8 mouse cellular contexts compared by ENCODE assay signal in genomic region chr10:78069101-78070011, GRCm38 (mm10). TPM values are rescaled to one million over a fixed set of nuclear protein-coding genes. Genes with fewer than 3 reads are reported as not detected.
DNase-seq lines count a peak whose midpoint lies in the region; ATAC-seq and TF ChIP-seq lines count a peak whose summit lies in the region.

Gene Icosl (plus strand): TSS chr10:78069302.

- no peaks in the 10 kb centered on the region for H3K9me3 ChIP-seq in hindbrain, postnatal 0 days (ENCODE audit: low read length)

- peak within 1 kb of the TSS; percentile 52 for H3K4me3 ChIP-seq in hindbrain, postnatal 0 days (ENCODE audit: low read length)

- no peaks in the 10 kb centered on the region for H3K27me3 ChIP-seq in hindbrain, postnatal 0 days (ENCODE audit: insufficient read depth, low read length)

- peak within 1 kb of the TSS; percentile 100 for H3K4me2 ChIP-seq in hindbrain, postnatal 0 days (ENCODE audit: low read depth, low read length)

- peak; percentile 86 for ATAC-seq in hindbrain, postnatal 0 days
- peak; percentile 94 for ATAC-seq in megakaryocyte, adult 5-6 weeks (ENCODE audit: poor library complexity, severe bottlenecking)

- intact Hi-C loops in gastrocnemius, postnatal 14 days (cut with DNase I; ENCODE audit: low total_unique reads), result loop anchor here (5.0 kb wide), 1 partner anchor 88 kb away; no protein-coding TSS in a partner anchor

- H3K36me3 ChIP-seq in hindbrain, postnatal 0 days (ENCODE audit: insufficient read depth, low read length), result no peaks in the 10 kb centered on the region

- peak within 1 kb of the TSS; percentile 50 for H3K9ac ChIP-seq in hindbrain, postnatal 0 days (replicated peaks; ENCODE audit: low read length)

- peak; percentile 55 for TF ChIP-seq CTCF in hindbrain, postnatal 0 days (IDR thresholded peaks at IDR 0.05; ENCODE audit: low read depth)

- H3K4me1 ChIP-seq in hindbrain, postnatal 0 days (ENCODE audit: insufficient read depth, low read length), result no peaks in the 10 kb centered on the region

- 1% methylated on average over 65 of the region's 66 CpGs for WGBS in hindbrain, postnatal 0 days

- DNase-seq in WW6 (ENCODE audit: low read depth, low spot score), result peak; percentile 64
- DNase-seq in cerebellum, postnatal 25 days, result peak; percentile 73 to 81
- DNase-seq in gastrocnemius, postnatal 14 days, result peak; percentile 79
- DNase-seq in hindbrain, postnatal 0 days (ENCODE audit: low spot score), result peak; percentile 74
- peak; percentile 13 to 39 for DNase-seq in left cerebral cortex, adult 8-10 months (ENCODE audit: low spot score in 2 of 2)
- DNase-seq in right cerebral cortex, adult 2 months (ENCODE audit: low spot score in 2 of 2), result peak; percentile 10 to 33
- peak; percentile 40 for DNase-seq in urinary bladder, postnatal 10 days (ENCODE audit: low spot score)

- H3K27ac ChIP-seq in hindbrain, postnatal 0 days, result no peak within 1 kb of the TSS

RNA-seq across cellular contexts. Expression of gene Icosl, which starts in this region (rescaled TPM):
- 1 to 10 TPM; 1.6 to 2.0 TPM for total RNA-seq in gastrocnemius, postnatal 14 days (2021)
- 5.1 and 5.3 TPM in 2 replicates for total RNA-seq in hindbrain, postnatal 0 days (2014; rRNA removed)
- 1.7 and 1.8 TPM in 2 replicates for polyA plus RNA-seq in hindbrain, postnatal 0 days (2015; fragmentation: Nextera tagmentation; extraction: Ambion mirVana)
- total RNA-seq in left cerebral cortex, adult 8-10 months (2022), result 1 to 10 TPM; 2.5 to 4.1 (median 3.7) TPM
- 29.3 and 34.3 TPM in 2 replicates for total RNA-seq in megakaryocyte, adult 5-6 weeks (2015)
- 20.8 and 24.4 TPM in 2 replicates for total RNA-seq in megakaryocyte, adult 5-6 weeks (2017)

Comparison
In these comparisons a context has a peak if more than half of its experiments do, and no peak if none do; other contexts are left out.
1. DNase-seq: peak in every context shown above with its lines; median percentile 79 in gastrocnemius, postnatal 14 days; 77 in cerebellum, postnatal 25 days; 74 in hindbrain, postnatal 0 days; 64 in WW6; 40 in urinary bladder, postnatal 10 days; 26 in left cerebral cortex, adult 8-10 months; 22 in right cerebral cortex, adult 2 months.